24 mouse cellular contexts compared by ENCODE assay signal in the genomic region with DNA sequence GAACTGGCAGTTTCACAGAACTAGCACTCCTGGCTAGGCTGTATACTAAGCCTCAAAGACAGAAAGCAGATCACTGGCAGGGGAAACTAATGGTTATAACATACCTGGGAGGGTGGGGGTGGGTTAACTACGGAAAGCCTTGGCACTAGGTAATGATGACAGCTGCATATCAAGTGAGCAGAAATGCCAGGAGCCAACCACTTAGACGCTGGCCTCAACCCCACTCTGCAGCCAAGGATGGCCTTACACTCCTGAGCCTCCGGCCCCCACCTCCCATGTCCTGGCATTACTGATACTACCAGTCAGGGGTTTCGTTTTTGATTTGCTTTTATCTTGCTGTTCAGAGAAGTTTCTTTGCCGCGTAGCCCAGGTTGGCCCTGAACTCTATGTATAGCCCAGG. TPM values are rescaled to one million over a fixed set of nuclear protein-coding genes. Genes with fewer than 3 reads are reported as not detected.
DNase-seq lines count a peak whose midpoint lies in the region; ATAC-seq and TF ChIP-seq lines count a peak whose summit lies in the region.
"Had no signal": no experiment of that assay in that cellular context is flagged by ENCODE, and none has a peak within 500 bp of the region (broad histone marks: within the 10 kb centered on the region; RNA-seq: fewer than 3 reads in every experiment).

No protein-coding gene starts in this region.

- ATAC-seq in heart, embryonic 16.5 days (replicated peaks; ENCODE audit: extremely low read depth, insufficient read depth, low FRiP score), result no peak
- ATAC-seq in erythroid progenitor cell, adult 5-6 weeks (replicated peaks; ENCODE audit: low FRiP score, poor library complexity, severe bottlenecking), result no peak
- ATAC-seq: activated CD4-positive, CD25-positive, alpha-beta regulatory T cell, adult 4 months; CD4-positive, CD25-positive, alpha-beta regulatory T cell, adult 4 months; forebrain, embryonic 16.5 days; hindbrain, embryonic 16.5 days; inflammation-experienced regulatory T-cells, adult 6 months; intestine, postnatal 0 days; Patski had no signal

- no peak for TF ChIP-seq CTCF in cerebellum, adult 2 months (IDR thresholded peaks at IDR 0.05; ENCODE audit: borderline replicate concordance, insufficient read depth, low read depth, low read length)
- TF ChIP-seq CTCF in heart, adult 2 months (IDR thresholded peaks at IDR 0.05), result no peak

- no peaks in the 10 kb centered on the region for H3K79me2 ChIP-seq in heart, adult 2 months (replicated peaks; ENCODE audit: control insufficient read depth, insufficient read depth, low read length)

- no peaks in the 10 kb centered on the region; the same call in 1 of the 2 replicates for H3K4me1 ChIP-seq in cerebellum, adult 2 months (ENCODE audit: control insufficient read depth, insufficient read depth, low read length)
- peaks cover 27% of the 10 kb centered on the region for H3K4me1 ChIP-seq in heart, adult 2 months (ENCODE audit: control insufficient read depth, insufficient read depth, low read length)
- H3K4me1 ChIP-seq in heart, embryonic 16.5 days (ENCODE audit: control insufficient read depth, insufficient read depth, low read length), result peaks cover 66% of the 10 kb centered on the region

- WGBS in cerebellum, adult 2 months, result 72% methylated on average over 6 of the region's 6 CpGs
- 62% methylated on average over 6 of the region's 6 CpGs for WGBS in heart, adult 2 months
- 65% methylated on average over 6 of the region's 6 CpGs for WGBS in heart, embryonic 16.5 days

- H3K27me3 ChIP-seq in cerebellum, adult 2 months (ENCODE audit: control insufficient read depth, insufficient read depth, low read length), result no peaks in the 10 kb centered on the region
- H3K27me3 ChIP-seq in heart, adult 2 months (ENCODE audit: control insufficient read depth, insufficient read depth, low read length), result no peaks in the 10 kb centered on the region
- H3K27me3 ChIP-seq in heart, embryonic 16.5 days (ENCODE audit: control insufficient read depth, insufficient read depth, low read length), result no peaks in the 10 kb centered on the region
- H3K27me3 ChIP-seq: Patski had no signal

- no peaks in the 10 kb centered on the region for H3K36me3 ChIP-seq in heart, adult 2 months (ENCODE audit: control insufficient read depth, insufficient read depth, low read length)
- H3K36me3 ChIP-seq in heart, embryonic 16.5 days (ENCODE audit: control insufficient read depth, insufficient read depth), result no peaks in the 10 kb centered on the region
- H3K36me3 ChIP-seq: embryonic facial prominence, embryonic 12.5 days; forebrain, embryonic 12.5 days; hindbrain, embryonic 12.5 days had no signal

- no peak overlapping the region for H3K27ac ChIP-seq in cerebellum, adult 2 months (ENCODE audit: insufficient read depth, low read length)
- peak overlapping the region; percentile 67 for H3K27ac ChIP-seq in heart, adult 2 months
- H3K27ac ChIP-seq in heart, embryonic 16.5 days (ENCODE audit: low read length), result peak overlapping the region; percentile 98
- H3K27ac ChIP-seq: embryonic facial prominence, embryonic 12.5 days; forebrain, embryonic 12.5 days; hindbrain, embryonic 12.5 days had no signal

- no peaks in the 10 kb centered on the region for H3K9me3 ChIP-seq in heart, embryonic 16.5 days (replicated peaks; ENCODE audit: control insufficient read depth, low read length)
- H3K9me3 ChIP-seq: embryonic facial prominence, embryonic 12.5 days; forebrain, embryonic 12.5 days; hindbrain, embryonic 12.5 days had no signal

- no peak for TF ChIP-seq EP300 in heart, adult 2 months (IDR thresholded peaks at IDR 0.05; ENCODE audit: insufficient read depth, low read depth, low read length)

- intact Hi-C loops in heart, adult 2 months (cut with DNase I), result no loop called here
- intact Hi-C loops in heart, postnatal 25 days (cut with DNase I), result no loop called here

- H3K4me3 ChIP-seq in cerebellum, adult 2 months (replicated peaks; ENCODE audit: insufficient read depth, low read depth, low read length), result no peak overlapping the region
- H3K4me3 ChIP-seq in heart, adult 2 months, result no peak overlapping the region
- no peak overlapping the region for H3K4me3 ChIP-seq in heart, embryonic 16.5 days (ENCODE audit: low read length)
- H3K4me3 ChIP-seq: embryonic facial prominence, embryonic 12.5 days; forebrain, embryonic 12.5 days; hindbrain, embryonic 12.5 days had no signal

- TF ChIP-seq POLR2A in cerebellum, adult 2 months (IDR thresholded peaks at IDR 0.05; ENCODE audit: borderline replicate concordance, insufficient read depth, low read length), result no peak
- no peak for TF ChIP-seq POLR2A in heart, adult 2 months (IDR thresholded peaks at IDR 0.05; ENCODE audit: insufficient read depth, low read depth, low read length)

- peak; percentile 12 for DNase-seq in cerebellum, adult 11-12 months
- DNase-seq in cerebellum, adult 2 months, result no peak
- DNase-seq in heart, adult 2 months, result no peak
- DNase-seq in heart, postnatal 25 days (ENCODE audit: low spot score), result no peak
- DNase-seq in heart, adult 8-10 months (ENCODE audit: low spot score), result no peak
- DNase-seq: adrenal gland, postnatal 14 days; B cell, adult 2 months; cerebellum, adult 8-10 months; cerebellum, postnatal 25 days; gastrocnemius, postnatal 25 days; heart, postnatal 4 days; kidney, adult 8-10 months had no signal

- H3K9ac ChIP-seq in heart, adult 2 months (ENCODE audit: low read depth, low read length), result no peak overlapping the region
- H3K9ac ChIP-seq in heart, embryonic 16.5 days (ENCODE audit: low read length), result no peak overlapping the region
- H3K9ac ChIP-seq: embryonic facial prominence, embryonic 12.5 days; forebrain, embryonic 12.5 days; hindbrain, embryonic 12.5 days had no signal

- H3K4me2 ChIP-seq in heart, embryonic 16.5 days (ENCODE audit: low read depth, low read length), result no peak overlapping the region; the same call in 1 of the 2 replicates
- H3K4me2 ChIP-seq: embryonic facial prominence, embryonic 12.5 days; forebrain, embryonic 12.5 days; hindbrain, embryonic 12.5 days had no signal

RNA-seq across cellular contexts. Expression of gene Plcd3, which starts 5.7 kb away (rescaled TPM):
- 11.8 and 13.1 TPM in 2 replicates for polyA plus RNA-seq in cerebellum, adult 2 months (2012; rRNA removed)
- total RNA-seq in heart, adult 2 months (2021), result 10 to 100 TPM; 13.7 to 14.0 TPM
- 20.6 and 22.3 TPM in 2 replicates for polyA plus RNA-seq in heart, adult 2 months (2012; rRNA removed)
- total RNA-seq in heart, postnatal 25 days (2021), result 10 to 100 TPM; 14.7 to 16.3 TPM
- polyA plus RNA-seq in heart, embryonic 16.5 days (2015; fragmentation: Nextera tagmentation; extraction: Ambion mirVana), result 13.6 and 17.0 TPM in 2 replicates
- 10 to 100 TPM; 10.7 to 19.1 (median 12.1) TPM for total RNA-seq in heart, adult 8-10 months (2022)
- total RNA-seq in erythroid progenitor cell, adult 5-6 weeks (2015; ENCODE audit: low replicate concordance), result 1.4 TPM in 1 of 2 replicates, not detected in the other
- 3.1 TPM in 1 of 2 replicates, not detected in the other for total RNA-seq in erythroid progenitor cell, adult 5-6 weeks (2017; ENCODE audit: low replicate concordance)
- polyA plus RNA-seq: inflammation-experienced regulatory T-cells, adult 6 months had no signal

RNA-seq across cellular contexts. Expression of gene Acbd4, which starts 5.7 kb away (rescaled TPM):
- polyA plus RNA-seq in cerebellum, adult 2 months (2012; rRNA removed), result 60.4 and 61.5 TPM in 2 replicates
- 10 to 100 TPM; 27.8 to 38.1 TPM for total RNA-seq in heart, adult 2 months (2021)
- polyA plus RNA-seq in heart, adult 2 months (2012; rRNA removed), result 27.5 and 27.8 TPM in 2 replicates
- 10 to 100 TPM; 36.7 to 39.0 TPM for total RNA-seq in heart, postnatal 25 days (2021)
- polyA plus RNA-seq in heart, embryonic 16.5 days (2015; fragmentation: Nextera tagmentation; extraction: Ambion mirVana), result 21.5 and 21.8 TPM in 2 replicates
- total RNA-seq in heart, adult 8-10 months (2022), result 10 to 100 TPM; 24.1 to 39.8 (median 32.0) TPM
- 13.4 and 21.6 TPM in 2 replicates for total RNA-seq in erythroid progenitor cell, adult 5-6 weeks (2015; ENCODE audit: low replicate concordance)
- 25.6 and 60.5 TPM in 2 replicates for total RNA-seq in erythroid progenitor cell, adult 5-6 weeks (2017; ENCODE audit: low replicate concordance)

RNA-seq across cellular contexts. Expression of gene Hexim1, which starts 20.2 kb away (rescaled TPM):
- 25.5 and 28.8 TPM in 2 replicates for polyA plus RNA-seq in cerebellum, adult 2 months (2012; rRNA removed)
- 10 to 100 TPM; 18.2 to 19.3 TPM for total RNA-seq in heart, adult 2 months (2021)
- 7.8 and 9.0 TPM in 2 replicates for polyA plus RNA-seq in heart, adult 2 months (2012; rRNA removed)
- 10 to 100 TPM; 17.5 to 18.8 TPM for total RNA-seq in heart, postnatal 25 days (2021)
- polyA plus RNA-seq in heart, embryonic 16.5 days (2015; fragmentation: Nextera tagmentation; extraction: Ambion mirVana), result 2.9 TPM in 2 replicates
- total RNA-seq in heart, adult 8-10 months (2022), result 10 to 100 TPM; 15.9 to 18.6 (median 17.0) TPM
- total RNA-seq in erythroid progenitor cell, adult 5-6 weeks (2015; ENCODE audit: low replicate concordance), result 7.5 and 14.1 TPM in 2 replicates
- 20.8 and 26.7 TPM in 2 replicates for total RNA-seq in erythroid progenitor cell, adult 5-6 weeks (2017; ENCODE audit: low replicate concordance)

RNA-seq across cellular contexts. Expression of gene Hexim2, which starts 36.4 kb away (rescaled TPM):
- polyA plus RNA-seq in cerebellum, adult 2 months (2012; rRNA removed), result 20.9 and 23.0 TPM in 2 replicates
- total RNA-seq in heart, adult 2 months (2021), result 1 to 10 TPM; 1.3 to 1.9 TPM
- 2.6 and 2.9 TPM in 2 replicates for polyA plus RNA-seq in heart, adult 2 months (2012; rRNA removed)
- total RNA-seq in heart, postnatal 25 days (2021), result 1 to 10 TPM; 1.3 to 2.3 TPM
- 6.1 and 7.4 TPM in 2 replicates for polyA plus RNA-seq in heart, embryonic 16.5 days (2015; fragmentation: Nextera tagmentation; extraction: Ambion mirVana)
- 1 to 10 TPM; 1.2 to 2.0 (median 1.9) TPM for total RNA-seq in heart, adult 8-10 months (2022)
- total RNA-seq in erythroid progenitor cell, adult 5-6 weeks (2015; ENCODE audit: low replicate concordance), result 1.8 and 3.8 TPM in 2 replicates
- 5.9 and 13.0 TPM in 2 replicates for total RNA-seq in erythroid progenitor cell, adult 5-6 weeks (2017; ENCODE audit: low replicate concordance)
